Mouse (Mus musculus): ENCODE results near the gene Ccar1. TPM values are rescaled to one million over a fixed set of nuclear protein-coding genes. Genes with fewer than 3 reads are reported as not detected.

Ccar1 gene
- 132 and 136 TPM in 2 replicates for polyA plus RNA-seq (2015; fragmentation: Nextera tagmentation; extraction: Ambion mirVana)

GRCm38 (mm10) chr10:62792177-62793090 lies at the start of gene Ccar1:
Gene Ccar1, minus strand, starts transcription at chr10:62792286.
- 4% methylated on average over 55 of the region's 55 CpGs for WGBS
- Histone ChIP-seq H3K4me1 (replicated peaks) (peaks cover 33% of the 10 kb centered on the region), H3K27ac (peak within 1 kb of the TSS; percentile 95), H3K9ac (replicated peaks) (peak within 1 kb of the TSS; percentile 99), H3K4me3 (replicated peaks) (peak within 1 kb of the TSS; percentile 99), H3K9me3 (no peaks in the 10 kb centered on the region), H3K4me2 (replicated peaks) (peak within 1 kb of the TSS; percentile 78), H3K27me3 (no peaks in the 10 kb centered on the region), H3K36me3 (peaks cover 27% of the 10 kb centered on the region)
- peak; percentile 99 for ATAC-seq

- WGBS = 95% methylated on average over 7 of the region's 7 CpGs
- no peak overlapping the region for H3K4me3 ChIP-seq (replicated peaks)
Measured at GRCm38 (mm10) chr10:62840687-62841086, 48.6 kb upstream of the Ccar1 start.

GRCm38 (mm10) chr10:62837987-62838386 lies 45.9 kb upstream of the Ccar1 start:
- 91% methylated on average over 5 of the region's 5 CpGs for WGBS
- Histone ChIP-seq H3K36me3 (peaks cover 48% of the 10 kb centered on the region), H3K9me3 (no peaks in the 10 kb centered on the region), H3K27ac (no peak overlapping the region), H3K9ac (replicated peaks) (no peak overlapping the region), H3K4me3 (replicated peaks) (no peak overlapping the region), H3K4me1 (replicated peaks) (no peaks in the 10 kb centered on the region), H3K4me2 (replicated peaks) (no peak overlapping the region), H3K27me3 (no peaks in the 10 kb centered on the region)
- ATAC-seq = no peak

More at GRCm38 (mm10) chr10:62840687-62841086, 48.6 kb upstream of the Ccar1 start:
- ATAC-seq = no peak
- no peak overlapping the region for H3K27ac ChIP-seq
- no peaks in the 10 kb centered on the region for H3K9me3 ChIP-seq
- H3K27me3 ChIP-seq = no peaks in the 10 kb centered on the region
- peaks cover 39% of the 10 kb centered on the region for H3K36me3 ChIP-seq
- peaks cover 7% of the 10 kb centered on the region; the same call in 1 of the 2 replicates for H3K4me1 ChIP-seq (replicated peaks)
- H3K4me2 ChIP-seq (replicated peaks) = no peak overlapping the region
- no peak overlapping the region for H3K9ac ChIP-seq (replicated peaks)

- WGBS = 88% methylated on average over 9 of the region's 9 CpGs
- no peak overlapping the region for H3K9ac ChIP-seq (replicated peaks)
- no peaks in the 10 kb centered on the region for H3K9me3 ChIP-seq
- H3K4me2 ChIP-seq (replicated peaks) = no peak overlapping the region
- H3K4me1 ChIP-seq (replicated peaks) = no peaks in the 10 kb centered on the region
- H3K4me3 ChIP-seq (replicated peaks) = no peak overlapping the region
- ATAC-seq = no peak
- H3K27me3 ChIP-seq = no peaks in the 10 kb centered on the region
- no peak overlapping the region for H3K27ac ChIP-seq
- peaks cover 48% of the 10 kb centered on the region for H3K36me3 ChIP-seq
Measured at GRCm38 (mm10) chr10:62832783-62833182, 40.7 kb upstream of the Ccar1 start.

GRCm38 (mm10) chr10:62831546-62831945 lies 39.5 kb upstream of the Ccar1 start:
- Histone ChIP-seq H3K4me3 (replicated peaks) (no peak overlapping the region), H3K27ac (no peak overlapping the region), H3K36me3 (peaks cover 45% of the 10 kb centered on the region), H3K27me3 (no peaks in the 10 kb centered on the region), H3K9me3 (no peaks in the 10 kb centered on the region), H3K4me2 (replicated peaks) (no peak overlapping the region), H3K9ac (replicated peaks) (no peak overlapping the region), H3K4me1 (replicated peaks) (no peaks in the 10 kb centered on the region)
- 94% methylated on average over 2 of the region's 2 CpGs for WGBS
- ATAC-seq = no peak

- no peak overlapping the region for H3K27ac ChIP-seq
- no peak overlapping the region for H3K9ac ChIP-seq (replicated peaks)
- H3K36me3 ChIP-seq = peaks cover 32% of the 10 kb centered on the region
- no peak overlapping the region for H3K4me2 ChIP-seq (replicated peaks)
- no peak overlapping the region for H3K4me3 ChIP-seq (replicated peaks)
- H3K4me1 ChIP-seq (replicated peaks) = no peaks in the 10 kb centered on the region
- no peaks in the 10 kb centered on the region for H3K9me3 ChIP-seq
- ATAC-seq = no peak
- WGBS = 95% methylated on average over 8 of the region's 8 CpGs
- H3K27me3 ChIP-seq = no peaks in the 10 kb centered on the region
Measured at GRCm38 (mm10) chr10:62824474-62824873, 32.4 kb upstream of the Ccar1 start.

- H3K4me1 ChIP-seq (replicated peaks) = no peaks in the 10 kb centered on the region
- no peak overlapping the region for H3K9ac ChIP-seq (replicated peaks)
- H3K9me3 ChIP-seq = no peaks in the 10 kb centered on the region
- no peaks in the 10 kb centered on the region for H3K27me3 ChIP-seq
- H3K4me2 ChIP-seq (replicated peaks) = no peak overlapping the region
- H3K4me3 ChIP-seq (replicated peaks) = no peak overlapping the region
- H3K36me3 ChIP-seq = peaks cover 39% of the 10 kb centered on the region
- WGBS = 88% methylated on average over 4 of the region's 4 CpGs
- H3K27ac ChIP-seq = no peak overlapping the region
- no peak for ATAC-seq
Measured at GRCm38 (mm10) chr10:62823431-62823830, 31.3 kb upstream of the Ccar1 start.

- Histone ChIP-seq H3K4me3 (replicated peaks) (no peak overlapping the region), H3K27ac (no peak overlapping the region), H3K36me3 (peaks cover 45% of the 10 kb centered on the region), H3K9ac (replicated peaks) (no peak overlapping the region), H3K9me3 (no peaks in the 10 kb centered on the region), H3K4me2 (replicated peaks) (no peak overlapping the region), H3K4me1 (replicated peaks) (no peaks in the 10 kb centered on the region), H3K27me3 (no peaks in the 10 kb centered on the region)
- WGBS = 82% methylated on average over 4 of the region's 4 CpGs
- ATAC-seq = no peak
Measured at GRCm38 (mm10) chr10:62810010-62810409, 17.9 kb upstream of the Ccar1 start.

- H3K4me3 ChIP-seq (replicated peaks) = no peak overlapping the region
- H3K4me1 ChIP-seq (replicated peaks) = no peaks in the 10 kb centered on the region
- H3K9me3 ChIP-seq = no peaks in the 10 kb centered on the region
- H3K36me3 ChIP-seq = peaks cover 32% of the 10 kb centered on the region
- no peak overlapping the region for H3K4me2 ChIP-seq (replicated peaks)
- no peak for ATAC-seq
- H3K9ac ChIP-seq (replicated peaks) = no peak overlapping the region
- 95% methylated on average over 2 of the region's 2 CpGs for WGBS
- H3K27ac ChIP-seq = no peak overlapping the region
- no peaks in the 10 kb centered on the region for H3K27me3 ChIP-seq
Measured at GRCm38 (mm10) chr10:62808766-62809165, 16.7 kb upstream of the Ccar1 start.

GRCm38 (mm10) chr10:62808316-62808715 lies 16.2 kb upstream of the Ccar1 start:
- Histone ChIP-seq H3K9me3 (no peaks in the 10 kb centered on the region), H3K36me3 (peaks cover 28% of the 10 kb centered on the region), H3K4me3 (replicated peaks) (no peak overlapping the region), H3K4me1 (replicated peaks) (no peaks in the 10 kb centered on the region), H3K4me2 (replicated peaks) (no peak overlapping the region), H3K27me3 (no peaks in the 10 kb centered on the region), H3K9ac (replicated peaks) (no peak overlapping the region), H3K27ac (no peak overlapping the region)
- no peak for ATAC-seq
- 95% methylated on average over 7 of the region's 7 CpGs for WGBS

GRCm38 (mm10) chr10:62804106-62804505 lies 12.0 kb upstream of the Ccar1 start:
- WGBS = 66% methylated on average over 2 of the region's 2 CpGs
- H3K9me3 ChIP-seq = no peaks in the 10 kb centered on the region
- no peaks in the 10 kb centered on the region for H3K27me3 ChIP-seq
- no peak overlapping the region for H3K4me3 ChIP-seq (replicated peaks)
- no peak overlapping the region for H3K4me2 ChIP-seq (replicated peaks)
- no peak overlapping the region for H3K9ac ChIP-seq (replicated peaks)
- 0 out of 2 replicates have a peak, but pooled peaks cover 2% of the 10 kb centered on the region for H3K36me3 ChIP-seq
- H3K27ac ChIP-seq = no peak overlapping the region
- H3K4me1 ChIP-seq (replicated peaks) = no peaks in the 10 kb centered on the region
- no peak for ATAC-seq

- no peak for ATAC-seq
- WGBS = 99% methylated on average over 2 of the region's 2 CpGs
- Histone ChIP-seq H3K9me3 (no peaks in the 10 kb centered on the region), H3K4me1 (replicated peaks) (no peaks in the 10 kb centered on the region), H3K9ac (replicated peaks) (no peak overlapping the region), H3K4me2 (replicated peaks) (no peak overlapping the region), H3K36me3 (0 out of 2 replicates have a peak, but pooled peaks cover 2% of the 10 kb centered on the region), H3K27ac (no peak overlapping the region), H3K27me3 (no peaks in the 10 kb centered on the region), H3K4me3 (replicated peaks) (no peak overlapping the region)
Measured at GRCm38 (mm10) chr10:62803296-62803695, 11.2 kb upstream of the Ccar1 start.

Measured in midbrain, embryonic 13.5 days (tissue).